Mouse (Mus musculus) erythroblast, embryonic 14.5 days (primary cell): ENCODE measurements around the gene Atpif1.

ENCODE experiments used
- GATA1 ChIP-seq: IDR thresholded peaks from 2 replicates; pipeline ENCODE4 v1.6.1; 2012; ENCODE audit warnings: low read length, inconsistent platforms, mixed read lengths
- TAL1 ChIP-seq: IDR thresholded peaks from 3 replicates; pipeline ENCODE4 v1.6.1; 2012; ENCODE audit warnings: low read length, inconsistent platforms, mixed read lengths

- TF ChIP-seq GATA1, result no peak
- no peak for TF ChIP-seq TAL1
These were observed 17.9 kb downstream of the Atpif1 start for GRCm38 (mm10) chr4:132515369-132516155.
